Mouse (Mus musculus) left cerebral cortex, adult 8-10 months (tissue): ENCODE data around the gene Tmem221. TPM values are rescaled to one million over a fixed set of nuclear protein-coding genes. Genes with fewer than 3 reads are reported as not detected.
"Not testable (repeated sequence)": the region's sequence is repeated elsewhere in the genome, so short reads cannot be mapped to it uniquely, and the experiment has no call there.

Source experiments
- DNase-seq, 2 experiments: peaks; one replicate each; pipeline ENCODE4 v3.0.0; 2022; ENCODE audit warnings: low spot score in 2 of 2
- total RNA-seq, 4 experiments: library from RNA; stranded (reverse); gene quantifications; 2 replicates each; pipeline ENCODE4 v1.2.4; 2022

The Tmem221 gene
- total RNA-seq, 4 experiments from 2014 or later: 0.27 to 0.70 TPM; not detected in 2

DNA sequence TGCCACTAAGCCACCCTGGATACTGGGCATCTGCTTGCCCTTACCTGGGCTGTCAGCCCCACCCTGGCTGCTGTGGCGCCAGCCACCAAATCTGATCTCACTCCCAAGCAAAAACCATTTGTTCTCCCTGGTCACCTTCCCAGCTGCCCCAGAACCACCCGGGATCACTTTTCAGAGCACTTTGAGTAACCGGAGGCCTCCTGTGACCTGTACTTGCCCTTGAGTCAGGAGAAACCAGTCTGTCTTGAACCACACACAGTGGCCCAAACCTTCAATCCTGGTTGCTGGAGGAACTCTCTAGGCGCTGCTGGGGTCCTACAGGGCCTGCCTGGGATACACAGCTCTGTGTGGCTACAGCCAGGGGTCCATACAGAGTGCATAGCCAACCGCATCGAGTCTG, 5.9 kb downstream of the Tmem221 start:
- DNase-seq: no peak

DNA sequence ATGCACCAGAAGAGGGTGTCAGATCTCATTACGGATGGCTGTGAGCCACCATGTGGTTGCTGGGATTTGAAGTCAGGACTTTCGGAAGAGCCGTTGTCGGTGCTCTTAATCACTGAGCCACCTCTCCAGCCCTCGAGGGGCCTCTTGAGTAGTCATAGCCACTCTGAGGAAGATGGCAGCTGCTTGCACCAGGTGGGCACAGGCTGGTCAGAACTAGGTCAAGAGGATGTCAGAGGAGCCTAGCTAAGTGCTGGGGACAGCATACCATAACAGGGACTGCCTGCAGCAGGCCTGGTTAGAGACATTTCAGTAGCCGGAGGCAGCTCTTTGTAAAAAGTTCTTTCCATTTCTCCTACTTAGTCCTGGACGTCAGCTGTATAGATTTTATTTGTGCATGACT, 7.9 kb downstream of the Tmem221 start:
- DNase-seq: no peak

DNA sequence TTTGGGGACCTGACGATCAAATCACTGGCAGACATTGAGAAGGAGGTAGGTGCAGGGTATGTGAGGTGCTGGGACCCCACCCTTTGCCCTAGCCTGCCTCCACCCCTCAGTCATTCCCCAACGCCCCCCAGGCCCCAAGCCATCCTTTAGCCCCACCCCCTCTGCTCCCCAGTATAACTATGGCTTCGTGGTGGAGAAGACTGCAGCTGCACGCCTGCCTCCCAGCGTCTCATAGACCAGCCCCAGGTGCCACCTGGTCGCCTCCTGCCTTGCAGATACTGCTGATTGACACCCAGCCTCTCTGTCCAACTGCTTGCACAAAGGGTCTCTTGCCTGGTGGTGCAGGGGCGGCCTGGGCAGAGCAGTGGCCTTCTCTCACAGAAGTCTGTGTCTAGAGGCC, 11.1 kb downstream of the Tmem221 start:
- no peak for DNase-seq

DNA sequence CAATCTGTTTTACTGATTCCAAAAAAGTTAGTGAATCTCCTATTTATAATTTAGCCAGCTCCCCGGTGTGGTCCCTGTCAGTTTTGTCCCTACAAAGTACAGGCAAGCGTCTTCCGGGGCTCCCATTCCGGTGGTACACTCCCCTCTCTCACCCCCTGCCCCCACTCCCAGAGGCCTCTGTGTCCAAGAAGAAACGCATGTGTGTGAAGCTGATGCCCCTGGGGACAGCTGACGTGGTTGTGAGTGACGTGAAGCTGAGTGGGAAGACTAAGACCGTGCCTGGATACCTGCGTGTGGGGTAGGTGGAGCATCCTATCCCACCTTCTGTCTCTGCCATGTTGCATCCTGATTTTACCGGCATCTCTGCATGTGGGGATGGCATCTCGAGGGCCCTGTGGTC, 13.6 kb downstream of the Tmem221 start:
- DNase-seq: no peak

DNA sequence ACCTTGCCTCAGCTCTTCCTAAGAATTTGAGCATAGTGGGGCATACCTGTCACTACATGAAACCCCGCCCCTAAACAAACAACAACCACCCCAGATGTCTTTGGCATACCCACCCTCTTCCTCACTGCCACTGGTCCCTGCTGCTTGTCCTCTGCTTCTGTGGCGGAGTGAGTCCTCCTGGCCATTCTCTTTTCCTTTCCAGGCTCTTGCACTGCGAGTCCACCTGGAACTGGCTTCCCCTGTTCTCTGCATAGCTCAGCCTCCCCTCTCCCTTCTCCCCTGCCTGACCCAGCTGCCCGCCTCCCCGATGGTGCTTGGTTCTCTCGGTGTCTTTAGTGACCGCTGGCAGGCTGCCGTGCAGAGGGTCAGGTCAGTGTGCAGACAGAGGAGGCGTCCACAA, 14.9 kb downstream of the Tmem221 start:
- DNase-seq: no peak

DNA sequence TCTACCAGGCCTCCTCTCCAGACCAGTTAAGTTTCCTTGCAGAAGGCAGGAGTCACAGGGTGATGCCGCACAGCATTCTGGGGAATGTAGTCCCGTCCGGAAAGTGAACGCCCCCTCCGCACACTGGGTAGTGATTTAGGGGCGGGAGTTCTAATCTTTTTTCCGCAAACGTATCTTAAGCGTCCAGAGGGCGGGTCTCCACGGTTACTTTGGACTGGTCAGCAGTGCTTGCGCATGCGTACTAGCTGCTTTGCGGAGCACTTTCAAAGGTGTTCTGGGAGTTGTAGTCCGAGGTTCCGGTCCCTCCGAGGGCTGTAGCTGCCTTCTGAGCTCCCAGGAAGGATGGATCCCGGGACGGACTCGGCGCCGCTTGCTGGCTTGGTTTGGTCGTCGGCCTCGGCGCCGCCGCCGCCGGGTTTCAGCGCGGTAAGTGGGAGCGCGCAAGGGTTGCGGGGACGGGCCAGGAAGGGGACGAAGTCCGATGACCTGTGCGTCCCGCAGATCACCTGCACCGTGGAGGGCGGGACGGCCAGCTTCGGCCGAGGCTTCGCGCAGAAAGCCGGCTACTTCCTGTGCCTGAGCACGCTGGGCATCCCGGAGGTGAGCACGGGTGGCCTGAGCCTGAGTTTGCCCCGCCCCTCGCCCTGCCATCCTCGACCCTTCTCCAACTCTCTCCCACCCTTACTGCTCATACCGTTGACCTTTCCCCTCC, 15.9 kb downstream of the Tmem221 start, which contains the start of gene Mvb12a:
TSS of gene Mvb12a (plus strand) at position 291 of the 712 bp plus-strand sequence.
- DNase-seq: peak; percentile 80 to 99

DNA sequence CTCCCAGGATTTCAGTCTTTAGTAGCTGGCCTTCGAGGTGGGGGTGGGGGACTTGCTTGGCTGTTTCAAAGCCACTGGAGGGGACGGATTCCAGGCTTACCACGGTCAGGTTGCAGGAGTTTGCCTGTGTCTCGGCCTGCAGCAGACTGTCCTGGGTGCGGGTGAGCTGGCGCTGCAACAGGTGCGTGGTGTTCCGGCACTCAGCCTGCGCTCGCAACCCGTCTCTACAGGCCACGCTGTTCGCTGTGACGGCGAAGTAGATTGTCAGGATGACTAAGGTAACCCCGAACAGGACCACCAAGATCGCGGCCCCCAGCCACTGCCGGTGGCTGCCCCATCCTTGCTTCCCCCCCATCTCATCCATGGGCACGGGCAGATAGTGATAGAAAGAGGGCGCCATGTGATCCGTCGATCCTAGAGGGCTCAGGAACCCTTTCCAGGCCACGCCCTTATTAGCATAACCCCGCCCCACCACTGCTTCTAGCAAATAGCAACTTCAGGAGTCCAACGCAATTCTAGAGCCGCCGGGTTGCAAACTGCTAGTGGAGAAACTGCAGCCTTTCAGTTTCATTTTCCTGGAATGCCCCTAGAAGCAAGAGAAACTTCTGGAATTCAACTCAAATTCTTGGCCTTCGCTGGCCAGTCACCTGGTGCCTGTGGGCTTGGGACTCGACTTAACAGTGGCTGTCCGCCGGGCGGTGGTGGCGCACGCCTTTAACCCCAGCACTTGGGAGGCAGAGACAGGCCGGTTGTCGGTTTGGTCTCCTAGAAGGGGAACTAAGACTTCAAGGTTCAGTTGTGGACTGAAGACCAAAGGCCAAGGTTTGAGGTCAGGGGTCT, 21.4 kb downstream of the Tmem221 start, which contains the start of gene Bst2:
TSS of gene Bst2 (minus strand) at position 429 of the 840 bp plus-strand sequence.
- DNase-seq: no peak

DNA sequence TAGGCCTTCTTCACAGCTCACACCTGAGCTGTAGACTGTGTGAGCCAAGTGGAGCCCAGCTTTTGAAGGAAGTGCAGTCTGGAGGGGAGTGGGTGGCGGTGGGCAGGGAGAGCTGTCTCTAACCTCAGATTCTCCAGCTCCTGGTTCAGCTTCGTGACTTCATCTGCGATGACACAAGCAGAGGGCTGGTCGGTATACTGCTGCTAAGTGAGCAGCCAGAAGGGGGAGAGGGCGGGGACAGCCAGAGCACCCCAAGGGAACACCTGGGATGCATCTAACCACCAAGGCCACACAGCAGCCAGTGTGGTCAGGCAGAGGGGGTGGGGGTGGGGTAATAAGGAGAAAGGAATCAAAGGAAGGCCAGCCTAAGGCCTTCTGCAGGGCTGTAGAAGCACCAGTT, 23.0 kb downstream of the Tmem221 start:
- no peak for DNase-seq

DNA sequence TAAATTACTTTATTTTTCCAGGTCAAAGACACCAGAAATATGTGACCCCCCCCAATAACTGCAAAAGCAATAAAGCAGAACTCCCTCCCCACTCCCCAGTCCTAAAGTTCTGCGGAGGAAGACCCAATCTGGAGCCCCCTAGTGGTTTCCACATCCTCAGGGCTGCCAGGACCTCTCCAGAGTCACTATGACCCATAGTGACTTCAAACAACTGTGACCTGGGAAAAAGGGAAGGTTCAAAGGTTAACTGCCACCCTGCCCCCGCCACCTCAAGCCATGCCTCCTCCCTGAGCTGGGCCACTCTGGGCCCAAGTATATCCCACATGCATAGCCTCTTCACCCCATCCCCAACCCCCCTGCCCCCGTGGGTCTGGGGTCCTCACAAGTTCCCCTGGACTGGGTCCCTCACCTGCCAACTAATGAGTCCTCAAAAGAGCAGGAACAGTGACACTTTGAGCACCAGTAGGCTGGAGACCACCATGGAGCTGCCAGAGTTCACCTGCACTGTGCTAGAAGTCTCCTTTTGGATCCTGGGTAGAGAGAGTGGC, 24.3 kb downstream of the Tmem221 start:
- DNase-seq: no peak

DNA sequence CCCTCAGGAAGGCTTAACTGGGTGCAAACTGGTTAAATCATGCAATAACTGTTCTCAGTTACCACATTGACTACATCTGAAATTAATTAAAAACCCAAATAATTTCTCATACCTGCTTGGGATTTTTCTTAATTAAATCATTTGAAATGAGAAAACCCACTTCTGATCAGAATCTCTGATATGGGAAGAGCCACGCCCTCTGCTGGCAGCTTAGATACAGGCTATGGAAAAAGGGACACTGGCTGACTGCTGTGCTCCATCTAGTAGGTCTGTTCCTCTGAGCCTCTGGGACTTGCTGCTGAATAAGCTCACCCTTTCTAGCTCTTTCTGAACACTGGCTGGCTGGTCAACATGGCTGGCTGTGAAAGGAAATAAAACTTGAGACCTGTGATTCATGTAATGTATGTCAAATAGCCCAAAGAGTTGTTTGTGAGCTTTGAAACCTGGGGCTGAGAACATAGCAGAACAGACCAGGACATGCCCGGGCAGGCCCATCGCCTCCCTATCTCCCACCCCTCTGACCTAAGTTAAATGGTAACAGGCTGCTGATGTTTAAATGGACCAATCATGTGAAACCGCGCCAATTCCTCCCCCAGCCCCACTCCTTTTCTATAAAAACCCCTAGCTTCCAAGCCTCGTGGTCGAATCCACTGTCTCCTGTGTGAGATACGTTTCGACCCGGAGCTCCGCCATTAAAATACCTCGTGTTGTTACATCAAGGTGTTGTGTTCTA, 27.8 kb downstream of the Tmem221 start:
- DNase-seq: not testable (repeated sequence)

DNA sequence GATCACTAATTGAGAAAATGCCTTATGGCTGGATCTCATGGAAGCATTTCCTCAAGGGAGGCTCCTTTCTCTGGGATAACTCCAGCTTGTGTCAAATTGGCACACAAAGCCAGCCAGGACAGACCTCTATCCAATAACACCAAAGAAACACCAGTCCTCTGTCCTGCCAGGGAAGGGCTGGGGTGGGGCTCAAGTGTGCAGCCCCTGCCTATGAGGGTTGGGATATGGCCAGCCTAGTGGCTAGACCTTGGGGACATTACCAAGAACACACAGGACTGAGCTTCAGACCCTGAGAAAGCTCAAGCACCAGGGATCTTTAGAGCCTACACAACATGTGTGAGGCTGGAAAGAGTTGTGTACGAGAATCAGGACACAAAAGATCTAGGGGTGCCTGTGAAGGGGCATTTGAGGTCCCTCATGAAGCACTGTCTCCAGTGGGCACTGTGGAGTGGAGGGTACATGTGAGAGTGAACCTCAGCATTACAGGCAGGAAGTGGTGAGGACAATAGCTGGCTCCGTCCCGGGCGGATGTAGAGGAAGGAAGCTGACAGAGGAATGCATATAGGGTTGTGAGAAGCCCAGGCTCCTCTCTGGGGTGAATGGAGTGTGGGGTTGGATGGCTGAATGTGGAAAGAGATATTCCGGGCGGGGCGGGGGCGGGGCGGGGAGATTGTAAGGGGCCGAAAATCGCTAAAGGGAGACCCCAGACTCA, 30.2 kb downstream of the Tmem221 start:
- no peak for DNase-seq

DNA sequence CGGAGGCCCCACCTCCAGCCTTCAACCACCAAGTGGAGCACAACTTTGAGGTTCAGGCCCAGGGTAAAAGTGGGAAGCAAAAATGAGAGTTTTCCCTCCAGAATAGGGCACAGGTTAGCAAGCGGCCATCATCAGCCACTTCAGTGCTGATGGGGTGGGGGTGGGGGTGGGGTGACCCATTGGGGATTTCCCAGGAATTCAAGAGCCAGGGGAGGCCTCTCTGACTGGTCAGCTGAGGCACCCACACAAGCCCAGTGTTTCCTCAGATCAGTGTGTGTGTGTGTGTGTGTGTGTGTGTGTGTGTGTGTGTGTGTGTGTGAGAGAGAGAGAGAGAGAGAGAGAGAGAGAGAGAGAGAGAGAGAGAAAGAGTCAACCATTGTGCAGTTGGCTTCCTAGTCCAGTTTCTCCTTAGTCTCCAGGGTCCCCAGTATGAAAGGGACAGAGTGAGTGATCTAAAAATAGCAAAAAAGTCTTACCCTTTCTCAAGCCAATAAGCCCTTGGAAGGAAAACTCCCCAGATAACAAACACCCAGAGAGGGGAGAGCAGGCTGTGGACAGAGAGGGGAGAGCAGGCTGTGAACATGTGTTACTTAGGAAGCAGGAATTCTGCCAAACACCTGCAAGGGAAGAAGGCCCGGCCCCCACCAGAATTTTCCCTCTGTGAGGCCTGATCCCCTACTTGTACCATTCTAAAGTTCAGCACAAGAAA, 31.4 kb downstream of the Tmem221 start:
- no peak for DNase-seq

DNA sequence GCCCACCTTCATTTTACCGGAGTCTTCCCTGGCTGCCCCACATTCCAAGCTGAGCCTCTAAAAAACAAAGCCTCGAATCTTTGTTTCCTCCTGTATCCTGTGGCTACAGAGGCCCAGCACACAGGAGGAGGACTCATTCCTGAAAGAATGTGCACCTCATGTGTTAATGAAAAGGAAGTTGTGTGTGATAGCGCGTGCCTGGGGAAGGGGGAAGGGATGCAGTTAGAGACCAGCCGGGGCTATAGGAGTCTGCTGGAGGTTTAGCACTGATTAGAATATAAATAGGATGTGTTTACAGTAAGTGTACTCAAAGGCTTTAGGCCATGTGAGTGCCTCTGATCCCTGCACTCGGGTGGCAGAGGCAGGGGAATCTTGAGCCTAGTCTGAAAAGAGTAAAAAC, 32.4 kb downstream of the Tmem221 start:
- no peak for DNase-seq

DNA sequence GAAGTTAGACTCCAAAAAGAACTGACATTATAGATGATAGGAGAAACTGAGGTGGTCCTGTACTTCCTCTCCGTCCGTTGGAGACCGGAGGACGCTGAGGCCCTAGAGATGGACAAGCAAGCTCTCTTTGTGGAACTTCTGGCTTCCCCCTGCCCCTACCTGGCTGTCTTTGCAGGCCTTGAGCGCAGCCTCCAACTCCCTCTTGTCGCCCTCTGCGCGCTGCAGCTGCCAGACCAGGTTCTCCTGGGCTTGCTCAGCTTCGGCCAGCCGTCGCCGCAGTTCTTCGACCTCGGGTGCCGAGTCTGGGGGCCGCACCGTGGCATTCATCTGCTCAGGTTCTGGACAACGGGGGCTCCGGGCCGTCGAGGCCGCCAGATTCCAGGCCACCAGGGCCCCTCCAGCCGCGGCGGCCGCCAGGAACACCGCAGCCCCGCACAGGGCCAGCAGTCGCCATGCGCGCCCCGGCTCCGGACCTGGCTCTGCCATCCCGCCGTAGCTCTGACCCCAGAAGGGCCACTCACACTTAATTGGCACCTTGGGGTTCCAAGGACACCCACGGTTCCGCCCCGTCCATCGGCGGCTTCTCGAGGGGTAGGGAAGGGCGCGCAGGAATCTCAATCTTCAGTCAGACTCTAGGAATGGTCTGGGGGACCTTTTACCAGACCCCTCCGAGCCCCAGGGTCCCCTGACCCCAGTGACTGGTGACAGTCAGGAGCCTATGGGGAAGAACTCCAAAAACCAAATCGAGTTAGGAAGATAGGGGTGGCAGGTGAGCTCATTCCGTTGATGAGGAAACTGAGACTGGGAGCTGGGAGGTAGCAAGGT, 33.2 kb downstream of the Tmem221 start, which contains the start of gene Ccdc194:
TSS of gene Ccdc194 (minus strand) at position 486 of the 825 bp plus-strand sequence.
- no peak for DNase-seq

DNA sequence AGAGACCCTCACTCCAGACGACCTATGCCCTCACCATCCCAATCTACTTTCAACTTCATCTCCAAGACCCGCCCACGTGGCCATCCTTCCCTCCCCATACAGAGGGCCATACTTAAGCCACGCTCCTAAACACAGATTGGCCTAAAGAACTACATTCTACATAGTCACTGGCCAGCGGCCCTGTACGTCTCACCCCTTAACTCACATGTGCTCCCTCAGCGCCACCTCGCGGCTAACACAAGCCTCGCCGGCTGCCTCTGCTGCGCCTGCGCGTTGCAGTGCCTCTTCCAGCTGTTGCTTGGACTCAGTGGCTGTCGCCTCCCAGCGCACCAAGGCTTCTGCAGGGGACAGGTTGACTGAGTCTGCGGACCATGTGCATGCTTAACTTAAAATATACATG, 37.0 kb downstream of the Tmem221 start:
- peak; percentile 83 to 85 for DNase-seq

DNA sequence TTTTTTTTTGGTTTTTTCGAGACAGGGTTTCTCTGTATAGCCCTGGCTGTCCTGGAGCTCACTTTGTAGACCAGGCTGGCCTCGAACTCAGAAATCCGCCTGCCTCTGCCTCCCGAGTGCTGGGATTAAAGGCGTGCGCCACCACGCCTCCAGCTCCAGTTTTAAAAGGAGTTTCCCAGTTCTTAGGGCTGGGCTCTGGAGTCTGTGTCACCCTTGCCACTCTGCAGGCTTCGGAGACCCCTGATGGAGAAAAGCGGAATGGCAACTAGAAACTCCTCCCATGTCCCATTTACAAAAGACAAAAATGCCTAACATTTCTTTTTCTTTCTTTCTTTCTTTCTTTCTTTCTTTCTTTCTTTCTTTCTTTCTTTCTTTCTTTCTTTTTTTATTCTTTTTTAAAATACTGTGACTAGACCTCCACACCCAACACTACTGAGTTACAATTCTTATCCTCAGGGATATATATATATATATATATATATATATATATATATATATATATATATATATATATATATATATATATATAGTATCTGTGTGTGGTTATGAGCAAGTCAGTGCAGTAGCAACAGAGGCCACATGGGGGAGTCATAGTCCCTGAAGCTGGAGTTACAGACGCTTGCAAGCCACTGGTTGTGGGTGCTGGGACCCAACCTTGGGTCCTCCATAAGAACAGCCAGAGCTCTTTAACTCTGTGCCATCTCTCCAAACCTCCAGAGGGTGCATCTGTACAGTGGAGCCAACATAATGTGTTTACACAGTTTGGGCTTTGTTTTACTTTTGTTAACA, 39.4 kb downstream of the Tmem221 start:
- not testable (repeated sequence) for DNase-seq

DNA sequence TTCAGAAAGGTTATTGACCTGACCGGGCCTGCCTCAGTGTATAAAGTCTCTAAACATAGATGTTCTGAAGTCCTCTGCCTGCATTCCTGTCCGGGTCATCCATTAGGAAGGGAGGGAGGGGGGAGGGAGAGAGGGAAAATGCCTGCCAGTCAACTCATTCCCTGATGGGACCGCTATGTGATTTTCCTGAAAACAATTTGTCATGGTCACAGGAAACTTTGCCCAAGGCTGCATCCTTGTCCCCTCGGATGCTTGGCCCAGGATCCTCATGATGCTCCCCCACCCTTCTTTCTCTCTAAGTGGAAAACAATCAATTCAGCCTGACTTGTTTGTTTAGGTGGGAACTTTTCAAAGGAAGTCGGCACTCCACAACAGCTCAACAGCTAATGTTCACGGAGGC, 41.9 kb downstream of the Tmem221 start:
- DNase-seq: no peak

DNA sequence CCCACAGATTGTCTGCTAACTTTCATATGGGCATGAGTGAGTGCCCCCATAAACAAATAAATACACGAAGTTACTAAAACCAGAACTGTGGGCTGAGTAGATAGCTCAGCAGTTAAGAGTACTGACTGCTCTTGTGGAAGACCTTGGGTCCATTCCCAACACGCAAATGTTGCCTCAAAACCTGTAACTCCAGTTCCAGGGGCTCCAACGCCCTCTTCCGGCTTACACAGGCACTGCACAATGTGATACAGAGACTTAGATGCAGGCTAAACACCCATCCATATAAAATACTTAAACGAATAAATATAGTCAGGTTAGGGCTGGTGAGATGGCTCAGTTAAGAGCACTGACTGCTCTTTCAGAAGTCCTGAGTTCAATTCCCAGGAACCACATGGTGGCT, 43.6 kb downstream of the Tmem221 start:
- DNase-seq: no peak
